Mouse (Mus musculus) retina, adult 2 months (tissue): ENCODE data around the gene Gm11492.

Experiments used
- DNase-seq: peaks from one replicate; pipeline ENCODE4 v3.0.0-alpha.2; 2012; ENCODE audit warnings: low read depth, low spot score

Gene Gm11492

DNA sequence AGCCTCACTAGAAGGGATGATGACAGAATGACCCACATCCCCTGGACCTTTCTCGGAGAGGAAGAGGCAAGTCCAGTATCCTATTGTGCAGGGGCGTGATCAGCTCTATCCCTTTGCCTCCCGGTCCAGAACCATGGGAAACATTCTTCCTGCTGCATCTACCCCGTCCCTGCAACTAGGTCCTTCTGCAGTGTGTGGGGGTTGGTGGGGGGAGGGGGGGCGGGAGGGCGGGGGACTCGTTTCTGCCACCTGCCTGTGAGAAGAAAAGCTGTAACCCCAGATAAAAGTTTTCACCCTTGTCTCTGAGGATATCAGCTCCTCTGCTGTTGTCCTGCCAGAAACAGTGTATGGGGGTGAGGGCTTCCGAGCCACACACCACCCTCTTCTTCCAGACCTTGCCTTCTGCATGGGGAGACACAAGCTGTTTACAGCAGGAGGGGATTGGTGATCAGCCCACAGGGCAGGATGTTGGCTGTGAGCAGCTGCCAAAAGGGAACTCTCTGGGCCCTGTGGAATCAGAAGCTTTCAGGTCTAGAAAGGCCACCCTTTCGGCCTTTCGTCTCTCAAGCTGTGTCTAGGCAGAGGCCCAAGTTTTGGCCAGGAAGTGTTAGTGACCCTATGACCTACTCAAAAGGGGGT is 12.6 kb downstream of the Gm11492 start:
- DNase-seq, result no peak

DNA sequence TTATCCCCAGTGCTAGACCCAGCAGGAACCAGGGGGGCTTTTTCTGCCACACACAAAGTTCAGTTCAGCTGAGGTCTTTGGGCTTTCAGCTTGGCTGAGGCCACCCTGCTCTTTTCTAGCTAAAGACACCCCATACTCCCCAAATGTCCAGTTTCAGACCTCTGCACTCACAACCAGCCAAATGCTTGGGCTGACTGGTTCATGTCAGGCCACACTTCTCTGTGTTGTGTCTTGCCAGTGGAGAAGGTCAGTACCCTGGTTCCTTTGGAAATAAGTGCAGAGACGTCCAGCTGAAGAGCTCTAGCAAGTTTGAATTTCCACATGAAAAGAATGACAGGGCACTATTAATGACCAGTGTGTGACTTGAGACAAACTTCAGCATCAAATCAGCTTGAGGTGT is 13.3 kb downstream of the Gm11492 start:
- DNase-seq, result no peak

DNA sequence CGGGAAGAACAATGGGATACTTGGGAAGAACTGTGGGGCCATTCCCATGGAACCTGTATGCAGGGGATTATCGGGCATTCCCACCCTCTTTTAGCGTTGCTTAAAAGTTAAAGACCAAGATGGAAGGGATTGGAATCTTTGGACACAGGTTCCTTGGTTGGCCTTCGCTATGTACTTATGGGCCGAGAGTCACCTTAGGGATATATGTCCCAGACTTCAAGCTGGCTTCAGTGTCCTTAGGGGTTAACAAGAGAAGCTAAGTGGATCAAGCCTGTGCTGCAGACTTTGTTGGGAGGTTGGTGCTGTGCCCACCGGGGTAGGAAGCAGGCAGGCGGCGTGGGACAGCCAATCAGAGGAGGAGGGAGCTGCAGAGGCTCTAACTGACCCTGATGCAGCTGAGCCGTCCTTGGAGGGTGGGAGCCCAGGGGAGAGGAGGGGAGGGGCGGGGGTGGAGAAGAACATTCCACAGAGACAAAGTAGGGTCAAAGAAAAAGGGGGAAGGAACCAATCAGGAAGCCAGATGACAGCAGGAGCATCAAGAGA is 14.2 kb downstream of the Gm11492 start:
- DNase-seq, result no peak

DNA sequence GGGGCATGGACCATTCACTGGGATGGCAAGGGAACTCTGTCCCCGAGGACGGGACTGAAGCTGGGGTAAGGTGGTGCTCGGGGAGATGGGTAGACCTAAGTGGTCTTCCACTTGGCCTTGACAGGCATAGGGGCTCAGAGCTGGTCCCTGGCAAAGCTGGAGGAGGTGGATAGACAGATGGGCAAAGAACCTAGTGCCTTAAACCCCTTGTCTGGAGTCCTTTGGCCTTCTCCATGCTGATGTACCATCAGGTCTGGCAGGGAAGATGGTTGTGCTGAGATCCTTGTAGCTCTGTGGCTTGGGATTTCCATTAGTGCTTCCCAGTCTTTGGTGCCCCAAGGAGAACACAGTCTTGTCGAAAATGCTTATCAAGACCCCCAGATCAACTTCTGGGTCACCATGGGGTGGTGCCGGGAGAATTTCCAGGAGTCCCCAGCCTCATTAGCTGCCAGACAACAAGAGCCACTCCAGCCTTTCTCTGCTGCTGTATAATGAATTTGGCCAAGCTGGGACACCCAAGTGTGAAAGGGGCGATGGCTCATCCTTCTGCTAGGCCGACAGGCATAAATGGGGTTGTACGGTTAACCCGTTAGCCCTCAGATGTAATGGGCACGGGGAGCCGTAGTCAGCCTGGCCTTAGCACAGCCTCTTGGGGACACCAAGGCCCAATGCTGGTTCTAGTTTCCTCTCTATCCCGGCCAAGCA is 14.9 kb downstream of the Gm11492 start:
- no peak for DNase-seq

DNA sequence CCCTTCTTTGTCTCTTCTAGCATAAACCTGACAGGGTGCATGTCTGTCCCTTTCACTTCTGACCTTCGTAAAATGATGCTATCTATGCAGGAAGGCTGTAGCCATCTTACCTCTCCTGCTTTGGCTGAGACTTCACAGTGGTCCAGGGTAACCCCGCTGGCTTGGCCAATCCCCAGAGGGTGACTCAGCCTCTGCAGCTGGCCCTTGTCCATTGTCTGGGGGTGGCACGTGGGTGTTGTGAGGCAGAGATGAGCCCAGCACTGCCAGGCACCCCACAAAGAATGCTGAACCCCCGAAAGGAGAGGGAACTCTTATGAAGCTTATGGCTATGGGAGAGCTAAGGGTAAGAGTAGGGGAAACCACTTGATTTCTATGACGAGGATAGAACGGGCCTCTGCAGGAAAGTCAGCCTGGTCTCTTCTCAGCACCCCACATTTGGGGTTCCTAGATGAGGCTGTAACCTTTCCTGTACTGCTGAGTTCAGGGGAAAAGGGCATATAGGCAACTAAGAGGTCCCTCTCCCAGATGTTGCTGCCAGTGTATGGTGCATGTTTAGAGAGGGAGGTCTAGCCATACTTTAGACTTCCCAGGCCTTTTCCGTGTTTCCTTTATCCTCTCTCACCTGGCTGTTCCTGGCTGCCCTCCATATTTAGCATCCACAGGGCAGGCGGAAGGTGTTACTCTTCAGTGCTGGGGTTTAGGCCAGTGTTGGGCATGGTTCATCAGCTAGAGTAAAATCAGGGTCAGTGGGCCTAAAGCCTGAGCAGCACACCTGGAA is 15.7 kb downstream of the Gm11492 start:
- no peak for DNase-seq

DNA sequence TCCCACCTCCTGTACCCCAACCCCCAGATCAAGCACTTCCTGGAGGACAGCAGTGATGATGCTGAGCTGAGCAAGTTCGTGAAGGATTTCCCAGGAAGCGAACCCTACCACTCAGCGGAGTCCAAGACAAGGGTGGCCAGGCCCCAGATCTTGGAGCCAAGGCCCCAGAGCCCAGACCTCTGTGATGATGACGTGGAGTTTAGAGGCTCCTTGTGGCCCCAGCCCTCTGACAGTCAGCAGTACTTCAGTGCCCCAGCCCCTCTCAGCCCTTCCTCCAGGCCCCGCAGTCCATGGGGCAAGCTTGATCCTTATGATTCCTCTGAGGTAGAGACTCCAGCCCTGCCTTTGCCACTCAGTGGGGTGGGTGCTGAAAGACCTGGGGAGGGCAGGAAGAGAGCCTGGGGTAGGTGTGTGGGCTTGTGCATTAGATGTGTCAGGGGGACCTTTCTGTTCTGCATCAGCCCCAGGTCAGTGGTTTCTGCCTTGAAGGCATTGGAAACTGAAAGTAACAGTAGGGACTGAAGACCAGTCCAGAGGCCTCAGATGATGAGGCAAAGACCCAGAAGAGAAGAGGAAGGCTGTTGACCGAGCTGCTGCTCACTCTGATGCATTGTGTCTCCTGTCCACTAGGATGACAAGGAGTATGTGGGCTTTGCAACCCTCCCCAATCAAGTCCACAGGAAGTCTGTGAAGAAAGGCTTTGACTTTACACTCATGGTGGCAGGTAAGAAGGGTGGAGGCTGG is 17.0 kb downstream of the Gm11492 start:
- no peak for DNase-seq

DNA sequence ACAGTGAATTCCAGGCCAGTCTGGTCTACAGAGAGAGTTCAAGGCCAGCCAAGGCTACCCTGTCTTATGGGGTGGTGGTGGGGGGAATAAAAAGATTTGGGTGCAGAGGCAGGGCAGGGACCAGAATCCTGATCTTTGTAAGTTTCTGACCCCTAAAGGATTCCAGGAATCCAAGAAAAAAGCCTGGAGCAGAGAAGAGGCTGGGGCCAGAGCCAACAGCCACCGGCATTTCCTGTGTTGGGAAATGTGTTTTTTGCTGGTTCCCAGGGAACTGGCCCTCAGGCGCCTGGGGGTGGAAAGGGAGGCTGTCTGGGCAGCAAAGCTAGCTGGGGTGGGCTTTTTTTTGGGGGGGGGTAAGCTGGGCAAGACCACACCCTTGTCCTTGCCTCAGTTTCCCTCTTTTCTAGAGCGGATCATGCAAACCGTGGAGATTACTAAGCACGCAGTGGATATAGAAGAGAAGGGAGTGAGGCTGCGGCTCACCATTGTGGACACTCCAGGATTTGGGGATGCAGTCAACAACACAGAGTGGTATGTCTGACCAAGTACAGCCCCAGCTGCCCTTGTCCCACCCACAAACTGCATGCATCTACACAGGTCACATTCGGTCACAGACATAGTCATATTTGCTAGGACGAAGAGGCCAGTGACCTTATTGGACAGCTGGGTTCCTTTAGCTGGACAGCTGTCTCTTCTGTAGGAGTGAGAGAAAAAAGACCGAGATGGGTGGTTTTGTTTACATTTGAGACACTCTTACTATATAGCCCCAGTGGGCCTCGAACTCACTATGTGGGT is 18.5 kb downstream of the Gm11492 start:
- DNase-seq, result no peak

DNA sequence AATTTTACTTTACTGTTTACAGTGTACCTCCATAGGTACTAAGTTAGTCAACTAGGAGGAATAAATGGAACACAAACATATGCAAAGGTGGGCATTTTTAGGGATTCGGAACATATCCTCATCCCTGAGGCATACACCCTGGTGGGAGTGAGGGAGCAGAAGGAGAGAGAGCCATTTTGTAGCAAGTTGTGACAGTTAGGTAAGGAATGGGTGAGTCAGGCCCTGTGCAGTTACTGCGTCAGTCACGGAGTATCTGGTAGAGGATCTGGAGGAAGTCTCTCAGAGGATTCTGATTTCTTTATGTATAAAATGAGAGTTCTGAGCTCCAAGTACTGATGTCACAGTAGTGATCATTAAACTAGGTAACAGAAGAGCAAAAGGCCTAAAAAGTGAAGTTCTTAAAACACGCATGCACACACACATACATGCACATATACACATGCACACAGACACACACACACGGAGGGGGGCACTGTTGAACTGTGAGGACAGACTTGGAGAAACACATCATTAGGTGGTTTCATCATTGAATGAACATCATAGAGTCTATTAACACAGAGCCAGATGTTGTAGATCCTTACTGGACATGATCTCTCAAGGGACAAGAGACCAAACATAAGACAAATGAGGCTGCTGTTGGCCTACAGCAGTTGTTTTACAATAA is 20.9 kb downstream of the Gm11492 start:
- DNase-seq, result no peak

DNA sequence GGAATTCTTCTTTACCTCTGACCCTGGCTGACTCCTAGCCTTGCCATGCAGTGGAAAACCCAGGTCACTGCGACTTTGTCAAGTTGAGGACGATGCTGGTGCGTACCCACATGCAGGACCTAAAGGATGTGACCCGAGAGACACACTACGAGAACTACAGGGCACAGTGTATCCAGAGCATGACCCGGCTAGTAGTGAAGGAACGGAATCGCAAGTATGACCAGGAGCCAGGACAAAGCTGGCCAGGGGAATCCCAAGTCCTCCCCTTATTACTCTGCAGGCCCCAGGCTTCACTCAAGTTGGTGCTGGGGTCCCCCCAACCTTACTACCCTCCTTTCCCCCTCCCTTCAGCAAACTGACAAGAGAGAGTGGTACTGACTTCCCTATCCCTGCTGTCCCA is 23.2 kb downstream of the Gm11492 start:
- DNase-seq, result no peak

DNA sequence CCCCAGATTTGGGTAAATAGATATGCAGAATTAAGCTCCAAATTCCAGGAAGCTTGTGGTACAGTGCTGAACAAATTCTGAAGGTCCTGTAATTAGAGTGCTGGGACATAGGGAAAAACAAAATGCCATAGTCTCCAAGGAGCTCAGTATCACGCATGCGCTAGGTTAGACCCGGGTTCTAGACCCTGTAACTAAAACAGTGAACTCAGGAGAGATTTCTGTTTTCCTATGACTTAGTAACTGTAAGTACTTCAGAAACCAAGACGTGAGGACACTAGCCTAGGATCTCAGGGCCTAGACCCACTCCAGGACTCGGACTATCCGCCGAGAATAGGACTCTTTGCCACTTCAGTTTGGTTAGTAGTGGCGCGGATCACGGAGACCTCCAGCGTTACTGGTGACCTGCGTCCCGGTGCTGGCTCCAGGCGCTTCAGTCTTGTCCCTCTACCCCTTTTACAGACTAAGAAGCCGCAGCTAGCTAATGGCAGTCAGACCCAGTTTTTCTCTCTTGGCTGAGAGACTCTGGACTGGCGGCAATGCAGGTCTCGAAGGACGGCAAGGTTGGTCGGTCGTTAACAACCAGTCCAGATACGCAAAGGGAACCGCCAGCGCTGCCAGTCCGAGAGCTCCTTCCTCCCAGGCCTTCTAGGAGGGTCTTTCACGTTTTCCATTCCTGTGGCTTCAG is 24.5 kb downstream of the Gm11492 start:
- DNase-seq, result no peak

DNA sequence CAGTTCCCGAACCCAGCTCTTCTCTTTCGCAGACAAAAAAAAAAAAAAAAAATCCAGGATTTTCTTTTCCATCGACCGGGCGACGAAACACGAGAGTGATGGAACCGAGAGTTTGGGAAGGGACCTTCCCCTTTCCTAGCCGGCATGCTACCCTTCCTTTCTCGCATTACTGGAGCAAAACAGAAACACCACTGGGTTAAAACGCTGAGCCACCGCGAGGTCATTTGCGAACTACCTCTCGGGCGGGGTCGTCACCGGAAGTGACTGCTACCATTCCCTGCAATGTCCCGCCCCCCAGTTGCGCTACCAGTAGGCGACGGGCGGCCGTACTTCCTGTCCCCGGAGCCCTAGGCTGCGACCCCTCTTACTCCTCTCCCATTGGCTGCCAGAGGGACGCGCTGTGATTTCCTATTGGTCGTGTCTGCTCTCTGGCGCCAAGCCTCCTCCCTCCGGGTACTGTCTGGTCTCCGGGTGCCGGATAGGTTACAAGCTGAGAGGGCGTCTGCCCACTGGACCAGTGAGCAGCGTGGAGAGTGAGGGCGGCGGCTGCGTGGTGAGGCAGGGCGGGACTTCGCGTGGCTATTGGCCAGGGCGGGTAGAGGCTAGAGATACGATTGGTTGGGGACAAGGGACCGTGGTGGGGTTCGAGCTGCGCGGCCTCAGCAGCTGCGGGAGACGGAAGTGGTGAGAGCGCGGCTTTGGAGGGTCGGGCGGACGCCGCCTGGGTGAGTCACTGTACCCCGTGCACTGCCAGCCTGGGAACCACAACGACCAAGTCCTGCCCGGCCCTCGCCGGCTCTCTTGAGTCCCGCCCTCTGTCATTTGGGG is 25.3 kb downstream of the Gm11492 start, which contains the start of gene Mtmr4:
Gene Mtmr4 (plus strand): TSS at position 637 of the 828 bp plus-strand sequence.
- peak; percentile 97 for DNase-seq

DNA sequence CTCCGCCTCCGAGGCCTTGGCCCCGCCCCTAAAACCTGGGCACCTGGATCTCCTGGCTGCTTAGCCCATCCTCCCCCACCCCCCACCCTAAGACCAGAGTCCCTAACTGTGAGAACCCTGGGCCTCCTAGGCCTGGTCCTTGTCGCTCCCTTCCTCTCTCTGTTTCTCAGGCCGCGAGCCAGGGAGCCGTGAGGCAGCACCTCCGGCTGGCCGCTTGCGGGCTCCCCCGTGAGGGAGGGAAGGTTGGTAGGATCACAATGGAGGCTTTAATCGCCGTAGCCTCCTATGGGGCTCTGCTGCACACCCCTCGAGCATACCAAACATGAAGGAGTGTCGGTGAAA is 25.9 kb downstream of the Gm11492 start:
- DNase-seq, result no peak

DNA sequence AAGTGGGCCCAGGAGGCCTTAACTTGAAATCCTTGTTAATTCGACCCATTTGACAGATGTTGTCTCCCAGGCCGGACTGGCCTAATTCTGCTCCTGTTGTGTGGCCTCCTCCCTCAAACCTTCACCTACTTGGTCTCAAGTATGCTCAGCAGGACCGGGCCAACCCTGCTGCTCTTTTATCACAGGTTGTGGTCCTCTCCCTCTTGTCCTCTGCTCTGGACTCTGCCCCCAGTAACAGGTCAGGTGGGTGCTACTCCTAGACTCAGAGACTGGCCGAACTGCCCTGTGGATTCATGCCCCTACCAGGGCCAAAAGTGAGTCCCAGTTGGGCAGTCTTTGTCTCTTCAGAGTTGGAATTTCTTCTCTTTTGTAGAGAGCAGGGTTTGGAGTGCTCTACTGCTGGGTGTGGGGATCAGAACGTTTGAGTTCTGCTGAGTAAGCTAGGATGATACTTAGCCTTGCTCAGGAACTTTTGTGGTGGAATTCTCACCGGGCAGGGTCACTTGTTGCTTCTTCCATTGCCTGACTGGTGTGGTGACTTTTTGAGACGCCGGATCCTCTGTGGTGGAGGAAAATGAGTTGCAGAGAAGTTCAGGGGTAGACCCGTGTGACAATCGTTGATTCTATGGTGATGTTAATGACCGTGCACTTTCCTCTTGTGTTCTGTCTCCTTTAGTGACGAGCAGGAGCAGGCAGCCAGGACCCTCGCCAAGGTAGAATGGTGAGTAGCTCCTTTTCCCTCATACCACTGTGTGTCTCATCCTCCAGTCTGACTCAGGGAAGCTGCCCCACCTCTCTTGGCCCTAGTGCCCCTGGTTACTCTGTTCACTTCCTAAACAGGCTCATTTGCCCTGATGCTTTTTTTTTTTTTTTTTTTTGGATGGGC is 26.5 kb downstream of the Gm11492 start:
- DNase-seq, result no peak

DNA sequence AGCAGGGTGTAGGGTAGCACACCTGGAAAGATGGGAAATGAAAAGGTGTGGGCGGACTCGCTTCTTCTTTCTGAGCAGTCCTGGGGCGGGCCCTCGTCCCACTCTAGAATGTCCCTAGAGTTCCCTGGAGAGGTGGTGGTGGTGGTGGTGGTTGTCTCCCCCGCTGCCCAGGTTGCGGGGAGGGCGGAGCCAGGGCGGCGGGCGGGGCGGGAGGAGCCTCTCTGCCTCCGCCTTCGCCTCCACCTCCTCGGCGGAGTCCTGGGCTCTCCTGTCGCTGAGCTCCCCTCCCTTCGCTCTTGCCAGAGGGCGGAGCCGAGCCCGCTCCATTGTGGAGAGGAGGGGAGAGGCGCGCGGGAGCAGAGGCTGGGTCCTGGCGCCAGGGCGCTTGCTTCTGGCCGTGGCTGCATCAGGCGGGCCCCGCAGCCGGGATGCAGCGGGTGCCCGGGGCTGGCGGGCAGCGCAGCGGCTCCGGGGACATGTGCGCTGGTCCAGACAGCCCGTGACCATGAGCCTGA is 28.9 kb downstream of the Gm11492 start:
- DNase-seq, result peak; percentile 53

DNA sequence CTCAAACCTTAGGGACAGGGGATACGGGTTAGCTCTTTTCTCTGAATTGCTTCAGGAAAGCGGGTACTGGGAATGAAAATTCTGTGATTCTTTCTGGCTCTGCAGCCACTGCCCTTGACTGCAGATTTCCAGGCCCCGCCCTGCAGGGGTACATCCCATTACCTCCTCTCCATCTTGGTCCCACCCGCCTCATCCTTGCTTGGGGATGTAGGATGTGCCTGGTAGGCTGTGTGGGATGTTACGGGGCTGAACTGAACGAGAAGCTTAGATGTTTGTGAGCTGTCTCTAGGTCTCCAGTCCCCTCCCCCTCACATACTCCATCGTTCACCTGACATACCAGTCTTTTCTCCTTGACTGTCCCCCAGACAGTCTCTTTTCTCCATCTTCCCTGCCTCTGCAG is 29.5 kb downstream of the Gm11492 start:
- no peak for DNase-seq

DNA sequence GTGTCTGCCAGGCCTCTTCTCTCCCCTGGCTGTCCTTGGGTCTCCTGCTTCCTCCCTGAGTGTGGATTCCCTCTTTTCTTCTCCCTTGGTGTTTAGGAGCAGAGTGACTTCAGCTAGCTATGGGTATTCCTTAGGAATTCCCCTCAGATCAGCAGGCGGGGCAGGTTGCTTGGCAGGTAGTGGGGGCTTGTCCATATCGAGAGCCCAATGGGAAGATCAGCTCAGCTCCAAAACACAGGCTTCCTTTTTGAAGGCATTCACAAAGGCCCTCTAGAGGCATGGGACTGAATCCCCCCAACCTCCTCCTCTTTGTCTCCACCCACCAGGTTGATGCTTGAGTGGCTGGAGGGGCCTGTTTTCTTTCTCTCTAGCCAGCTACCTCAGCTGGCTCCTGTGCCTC is 30.0 kb downstream of the Gm11492 start:
- DNase-seq, result no peak

DNA sequence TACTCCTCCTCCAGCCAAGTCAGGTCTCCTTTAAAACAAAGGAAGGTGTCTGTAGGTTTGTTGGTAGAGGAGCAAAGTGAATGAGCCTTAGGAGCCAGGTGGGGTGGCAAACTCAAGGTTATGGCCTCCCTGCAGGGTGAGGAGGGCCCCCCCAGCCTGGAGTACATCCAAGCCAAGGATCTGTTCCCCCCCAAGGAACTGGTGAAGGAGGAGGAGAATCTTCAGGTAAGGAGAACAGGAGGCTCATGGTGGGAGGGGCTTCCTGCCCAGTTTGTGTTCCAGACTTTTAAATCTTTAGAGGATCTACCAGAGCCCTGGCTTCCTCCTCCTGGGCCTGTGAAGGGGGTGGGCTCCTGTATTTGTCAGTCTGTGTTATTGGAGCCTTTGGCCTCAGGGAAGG is 30.6 kb downstream of the Gm11492 start:
- no peak for DNase-seq
